Mouse (Mus musculus) embryonic facial prominence, embryonic 13.5 days (tissue): ENCODE data around the gene Acadl. TPM values are rescaled to one million over a fixed set of nuclear protein-coding genes. Genes with fewer than 3 reads are reported as not detected.
A peak's percentile ranks its signal among the peaks of the same experiment; 100 is the strongest.

Experiments
- ATAC-seq: fragments of 200-750 bp; cut with Nextera tagmentation; 2 replicates; pipeline ENCODE4 v1.8.0; 2017; ENCODE audit warnings: low read depth; ENCODE audit not compliant: insufficient number of reproducible peaks, insufficient read depth, low FRiP score, low TSS enrichment
- H3K27ac ChIP-seq: fragments of 300-500 bp; sonication (generic); 2 replicates; pipeline ENCODE4 v1.5.1; 2015; ENCODE audit warnings: moderate library complexity, mild to moderate bottlenecking, inconsistent platforms
- H3K27me3 ChIP-seq: fragments of 300-500 bp; sonication (generic); 2 replicates; pipeline ENCODE4 v1.6.1; 2015; ENCODE audit warnings: mild to moderate bottlenecking, inconsistent platforms
- H3K36me3 ChIP-seq: fragments of 300-500 bp; sonication (generic); 2 replicates; pipeline ENCODE4 v1.6.1; 2015; ENCODE audit warnings: mild to moderate bottlenecking, inconsistent platforms
- H3K4me1 ChIP-seq: fragments of 300-500 bp; sonication (generic); 2 replicates; pipeline ENCODE4 v1.6.1; 2015; ENCODE audit warnings: inconsistent platforms
- H3K4me2 ChIP-seq: fragments of 300-500 bp; sonication (generic); 2 replicates; pipeline ENCODE4 v1.6.1; 2015; ENCODE audit warnings: moderate library complexity, mild to moderate bottlenecking, inconsistent platforms
- H3K4me3 ChIP-seq: fragments of 300-500 bp; sonication (generic); 2 replicates; pipeline ENCODE4 v1.5.1; 2015; ENCODE audit warnings: mild to moderate bottlenecking, inconsistent platforms
- H3K9ac ChIP-seq: fragments of 300-500 bp; sonication (generic); 2 replicates; pipeline ENCODE4 v1.6.1; 2015; ENCODE audit warnings: mild to moderate bottlenecking, inconsistent platforms
- H3K9me3 ChIP-seq: fragments of 300-500 bp; sonication (generic); 2 replicates; pipeline ENCODE4 v1.6.1; 2016; ENCODE audit warnings: inconsistent platforms
- WGBS: fragments of 180-500 bp; shearing (Covaris S2); methylation state at CpG from one replicate; pipeline ENCODE4 v1.1.7; 2015; ENCODE audit warnings: mixed read lengths; 5-methylcytosine and 5-hydroxymethylcytosine counted together
- polyA plus RNA-seq: library from polyadenylated mRNA; unstranded; fragments of >200 nt; fragmentation: Nextera tagmentation; extraction: Ambion mirVana; gene quantifications from 2 replicates; pipeline ENCODE4 v1.2.1, GENCODE M21; 2015

The Acadl gene
- 53.5 and 65.6 TPM in 2 replicates for polyA plus RNA-seq

DNA sequence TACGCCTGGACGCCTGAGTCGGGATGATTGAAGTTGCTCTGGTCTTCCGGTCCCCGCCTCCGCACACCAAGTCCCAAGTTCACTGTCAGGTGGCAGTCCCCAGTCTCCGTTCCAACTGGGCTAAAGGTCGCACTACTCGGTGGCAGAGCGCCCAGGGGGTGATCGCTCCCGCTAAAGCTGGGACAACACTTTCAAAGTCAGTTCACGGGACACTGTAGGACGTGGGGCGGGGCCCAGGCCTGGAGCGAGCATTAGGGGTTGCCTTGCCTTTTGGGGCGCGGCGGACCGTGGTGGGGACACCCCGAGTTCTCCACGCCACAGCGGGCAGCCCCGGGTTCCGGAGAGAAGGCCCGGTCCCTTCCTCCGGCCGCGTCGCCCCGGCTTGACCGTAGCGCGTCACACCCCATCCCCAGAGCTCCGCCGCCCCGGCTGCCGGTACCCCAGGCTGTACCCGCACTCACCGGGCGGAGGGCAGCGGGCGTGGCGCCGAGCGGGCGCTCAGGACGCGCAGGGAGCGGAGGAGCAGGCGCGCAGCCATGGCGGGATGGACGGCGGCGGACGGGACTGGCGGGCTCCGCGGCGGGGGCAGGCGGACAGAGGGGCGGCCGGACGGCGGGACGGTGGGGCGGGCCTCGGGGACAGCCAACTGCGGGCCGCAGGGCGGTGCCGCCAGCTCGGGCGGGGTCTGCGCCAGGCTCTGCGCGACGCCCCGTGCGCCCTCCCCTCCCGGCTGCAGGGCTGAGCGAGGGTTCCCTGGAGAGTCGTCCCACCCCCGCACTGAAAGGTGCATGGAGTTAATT is at the start of gene Acadl:
Acadl (minus strand) TSS at position 566 of the 800 bp plus-strand sequence.
- Histone ChIP-seq H3K9me3 (no peaks in the 10 kb centered on the region), H3K27me3 (no peaks in the 10 kb centered on the region), H3K9ac (peak within 1 kb of the TSS; percentile 86), H3K4me2 (peak within 1 kb of the TSS; percentile 74), H3K4me1 (peaks cover 8% of the 10 kb centered on the region; the same call in 1 of the 2 replicates), H3K36me3 (0 out of 2 replicates have a peak, but pooled peaks cover 4% of the 10 kb centered on the region), H3K27ac (peak within 1 kb of the TSS; percentile 72; the same call in 1 of the 2 replicates), H3K4me3 (peak within 1 kb of the TSS; percentile 85)
- ATAC-seq = peak; percentile 79
- under 1% methylated on average over 80 of the region's 85 CpGs for WGBS

DNA sequence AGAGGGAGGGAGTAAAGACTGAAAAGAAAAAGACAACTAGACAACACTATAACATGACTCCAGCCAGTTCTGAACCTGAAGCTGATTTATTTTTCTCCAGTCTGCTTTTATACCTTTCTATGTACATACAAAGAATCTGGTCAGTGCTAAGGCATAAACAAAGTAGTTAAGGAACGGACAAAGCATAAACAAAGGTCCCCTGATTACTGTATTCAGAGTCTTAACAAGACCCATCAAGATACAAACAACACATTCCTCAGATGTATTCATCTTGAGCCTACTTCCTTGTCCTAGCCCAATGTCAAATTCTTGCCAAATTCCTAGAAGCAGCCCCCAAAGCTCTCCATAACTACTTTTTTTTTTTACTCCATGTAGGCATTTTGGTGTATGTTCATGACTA is 49.2 kb upstream of the Acadl start:
- H3K27me3 ChIP-seq = no peaks in the 10 kb centered on the region
- no peak for ATAC-seq
- no peak overlapping the region for H3K4me2 ChIP-seq
- WGBS = 83% methylated on average over 1 of the region's 1 CpGs
- H3K4me3 ChIP-seq = no peak overlapping the region
- H3K36me3 ChIP-seq = no peaks in the 10 kb centered on the region
- no peak overlapping the region for H3K27ac ChIP-seq
- no peak overlapping the region for H3K9ac ChIP-seq
- H3K4me1 ChIP-seq = no peaks in the 10 kb centered on the region
- H3K9me3 ChIP-seq = no peaks in the 10 kb centered on the region

DNA sequence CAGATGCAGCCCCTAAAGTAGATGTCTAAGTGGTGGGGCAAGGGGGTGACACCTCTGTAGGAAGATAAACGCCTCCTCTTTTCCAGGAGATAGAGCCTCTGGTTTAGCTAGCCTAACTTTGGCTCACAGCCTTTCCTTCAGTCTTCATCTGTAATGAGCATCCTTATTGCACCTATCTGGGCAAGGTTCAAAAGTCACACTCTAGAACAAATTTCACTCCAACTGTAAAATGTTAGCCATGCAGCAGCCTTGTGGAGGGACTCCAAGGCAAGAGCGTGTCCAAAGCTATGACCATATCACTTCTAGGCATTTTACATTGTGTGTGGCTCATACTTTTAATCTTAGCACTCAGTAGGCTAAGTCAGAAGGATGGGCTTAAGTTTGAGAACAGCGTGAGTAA is 39.5 kb upstream of the Acadl start:
- Histone ChIP-seq H3K4me1 (no peaks in the 10 kb centered on the region), H3K4me3 (no peak overlapping the region), H3K4me2 (no peak overlapping the region), H3K27me3 (no peaks in the 10 kb centered on the region), H3K9ac (no peak overlapping the region), H3K36me3 (no peaks in the 10 kb centered on the region), H3K9me3 (no peaks in the 10 kb centered on the region), H3K27ac (no peak overlapping the region)
- 84% methylated on average over 3 of the region's 3 CpGs for WGBS
- no peak for ATAC-seq

DNA sequence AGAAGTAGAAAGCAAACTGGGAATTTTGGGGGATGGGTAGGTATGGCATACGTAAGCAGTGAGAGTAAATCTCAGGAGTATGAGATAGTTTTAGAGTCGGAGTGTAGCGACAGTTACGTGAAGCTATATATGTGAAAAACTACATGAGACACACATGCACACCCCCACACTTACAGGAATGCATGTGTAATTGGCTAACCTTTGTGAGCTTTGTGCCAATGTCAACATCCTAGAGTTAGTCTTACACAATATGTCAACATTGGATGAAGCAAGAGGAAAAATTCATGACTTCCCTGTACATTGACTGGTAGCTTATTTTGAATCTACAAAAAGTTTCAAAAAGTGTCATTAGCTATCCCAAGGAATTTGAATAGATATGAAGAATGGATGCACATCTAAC is 37.9 kb upstream of the Acadl start:
- 88% methylated on average over 4 of the region's 4 CpGs for whole genome bisulfite sequencing
- no peak for ATAC-seq
- peaks cover 5% of the 10 kb centered on the region for H3K4me1 ChIP-seq
- H3K27ac ChIP-seq = no peak overlapping the region
- H3K4me2 ChIP-seq = no peak overlapping the region
- no peak overlapping the region for H3K4me3 ChIP-seq
- H3K9ac ChIP-seq = no peak overlapping the region
- H3K27me3 ChIP-seq = no peaks in the 10 kb centered on the region
- no peaks in the 10 kb centered on the region for H3K36me3 ChIP-seq
- H3K9me3 ChIP-seq = no peaks in the 10 kb centered on the region

DNA sequence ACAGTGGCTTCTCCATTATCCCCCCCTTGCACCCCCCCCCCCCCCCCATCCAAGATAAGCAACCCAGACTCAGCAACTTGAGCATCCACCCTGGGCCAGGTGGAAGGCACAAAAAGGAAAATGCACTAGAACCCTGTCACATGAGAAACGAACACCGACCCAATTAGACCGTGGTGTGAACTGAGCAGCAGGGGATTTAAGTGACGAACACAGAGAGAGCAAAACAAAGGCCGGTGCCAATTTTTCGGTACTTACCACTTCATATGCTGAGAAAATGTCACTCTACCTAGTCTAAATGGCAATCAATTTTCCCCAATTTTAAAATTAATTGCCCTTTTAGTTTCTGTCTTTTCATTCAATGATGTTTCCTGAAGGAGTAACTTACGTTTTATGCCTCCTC is 35.2 kb upstream of the Acadl start:
- 70% methylated on average over 7 of the region's 7 CpGs for WGBS
- no peaks in the 10 kb centered on the region for H3K36me3 ChIP-seq
- H3K27ac ChIP-seq = no peak overlapping the region
- H3K9ac ChIP-seq = no peak overlapping the region
- H3K9me3 ChIP-seq = no peaks in the 10 kb centered on the region
- peaks cover 5% of the 10 kb centered on the region for H3K4me1 ChIP-seq
- H3K4me3 ChIP-seq = no peak overlapping the region
- H3K4me2 ChIP-seq = no peak overlapping the region
- ATAC-seq = no peak
- no peaks in the 10 kb centered on the region for H3K27me3 ChIP-seq

DNA sequence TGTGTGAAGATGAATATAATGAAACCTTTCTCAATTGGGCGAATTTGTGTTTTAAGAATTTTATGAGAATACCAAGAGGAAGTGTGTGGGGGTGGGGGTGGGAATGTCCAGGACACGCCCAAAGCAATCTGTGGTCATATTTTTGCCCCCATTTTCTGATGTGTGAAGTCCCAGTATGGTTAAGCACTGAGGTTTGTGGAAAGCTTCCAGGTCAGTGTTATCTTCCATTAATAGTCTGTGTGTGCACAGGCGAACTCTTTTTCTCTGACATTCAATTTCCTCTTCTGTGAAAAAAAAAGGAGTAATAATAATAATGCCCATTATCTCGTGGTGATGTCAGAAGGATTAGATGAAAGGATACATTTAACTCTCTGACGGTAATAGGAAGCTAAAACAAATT is 33.5 kb upstream of the Acadl start:
- Histone ChIP-seq H3K9ac (peak overlapping the region; percentile 58; the same call in 1 of the 2 replicates), H3K27ac (no peak overlapping the region), H3K36me3 (no peaks in the 10 kb centered on the region), H3K9me3 (no peaks in the 10 kb centered on the region), H3K4me3 (peak overlapping the region; percentile 18; the same call in 1 of the 2 replicates), H3K4me1 (peaks cover 5% of the 10 kb centered on the region), H3K27me3 (no peaks in the 10 kb centered on the region), H3K4me2 (peak overlapping the region; percentile 44)
- WGBS = 45% methylated on average over 5 of the region's 5 CpGs
- ATAC-seq = no peak

DNA sequence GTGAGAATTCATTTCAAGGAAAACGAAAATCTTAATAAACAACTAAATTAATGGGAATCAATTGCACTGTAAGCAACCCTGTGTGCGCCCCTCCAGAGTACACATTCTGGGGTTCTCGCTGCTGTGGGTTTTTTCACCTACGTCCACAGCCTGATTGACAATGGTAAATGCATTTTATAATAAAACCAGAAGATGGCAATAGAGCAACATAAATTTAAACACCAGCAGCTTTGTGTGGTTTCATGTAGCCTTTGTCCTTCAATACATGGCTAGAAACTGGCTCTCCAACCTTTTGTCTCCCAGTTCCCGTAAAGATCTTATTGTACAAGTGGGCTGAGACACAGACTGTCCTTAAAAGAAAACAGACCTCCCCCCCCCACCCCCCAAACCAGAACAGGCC is 33.0 kb upstream of the Acadl start:
- H3K4me1 ChIP-seq = peaks cover 5% of the 10 kb centered on the region
- peak overlapping the region; percentile 44 for H3K4me2 ChIP-seq
- H3K36me3 ChIP-seq = no peaks in the 10 kb centered on the region
- H3K27me3 ChIP-seq = no peaks in the 10 kb centered on the region
- H3K4me3 ChIP-seq = peak overlapping the region; percentile 18; the same call in 1 of the 2 replicates
- 0 out of 2 replicates have a peak, but pooled peaks have one; percentile 37 for ATAC-seq
- 32% methylated on average over 5 of the region's 5 CpGs for WGBS
- H3K27ac ChIP-seq = no peak overlapping the region
- no peaks in the 10 kb centered on the region for H3K9me3 ChIP-seq
- H3K9ac ChIP-seq = peak overlapping the region; percentile 58; the same call in 1 of the 2 replicates

DNA sequence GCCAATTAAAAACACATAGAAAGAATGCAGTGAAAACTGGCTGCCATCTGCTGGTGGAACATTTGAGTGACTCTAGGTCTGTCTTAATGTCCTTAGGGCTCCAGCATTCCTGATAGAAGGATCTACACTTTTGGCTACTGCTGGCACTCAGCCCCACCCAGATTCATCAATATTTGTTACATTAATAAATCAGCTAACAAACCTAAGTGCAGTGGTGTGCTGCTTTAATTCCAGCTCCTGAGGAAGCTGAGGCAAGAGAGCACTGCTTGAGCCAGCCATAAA is 32.7 kb upstream of the Acadl start:
- H3K4me2 ChIP-seq = peak overlapping the region; percentile 44
- ATAC-seq = peak; percentile 64; the same call in 1 of the 2 replicates
- H3K36me3 ChIP-seq = no peaks in the 10 kb centered on the region
- no peaks in the 10 kb centered on the region for H3K27me3 ChIP-seq
- peaks cover 5% of the 10 kb centered on the region for H3K4me1 ChIP-seq
- H3K9ac ChIP-seq = 0 out of 2 replicates have a peak overlapping the region, but pooled peaks have one; percentile 58
- H3K9me3 ChIP-seq = no peaks in the 10 kb centered on the region
- H3K4me3 ChIP-seq = no peak overlapping the region
- H3K27ac ChIP-seq = no peak overlapping the region

DNA sequence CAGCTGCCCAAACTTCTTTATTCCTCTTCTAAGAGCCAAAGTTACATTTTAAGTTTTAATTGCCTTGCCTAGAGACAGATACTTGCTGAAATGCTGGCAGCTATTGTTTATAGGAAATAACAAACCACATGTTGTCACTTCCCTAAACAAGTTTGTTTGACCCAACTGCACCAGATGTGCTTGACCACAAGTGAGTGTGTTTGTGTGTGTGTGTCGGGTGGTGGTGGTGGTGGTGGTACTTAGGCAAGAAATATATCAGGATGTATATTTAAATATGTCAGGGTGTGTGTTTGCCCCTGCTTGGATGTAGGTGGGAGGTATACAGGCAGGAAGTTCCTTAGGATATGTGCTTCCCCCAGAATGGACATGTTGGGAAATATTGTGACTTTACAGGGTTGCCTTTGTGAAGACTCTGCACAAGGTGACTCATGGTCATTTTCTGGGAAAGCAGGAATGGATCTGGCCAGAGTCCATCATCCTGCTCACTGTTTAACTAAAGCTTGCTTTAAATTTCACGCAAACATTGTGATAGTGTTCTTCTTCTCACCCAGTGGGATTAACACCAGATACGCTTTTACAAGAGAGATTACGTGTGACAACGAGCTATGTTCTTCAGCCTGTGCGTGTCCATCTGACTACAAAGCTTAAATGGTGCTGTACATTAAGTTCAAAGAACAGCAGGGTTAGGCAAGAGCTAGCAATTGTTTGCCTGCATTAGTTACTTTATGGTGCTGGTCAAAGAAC is 32.2 kb upstream of the Acadl start:
- no peak overlapping the region for H3K9ac ChIP-seq
- H3K36me3 ChIP-seq = no peaks in the 10 kb centered on the region
- no peak overlapping the region for H3K4me2 ChIP-seq
- no peak overlapping the region for H3K27ac ChIP-seq
- no peaks in the 10 kb centered on the region for H3K9me3 ChIP-seq
- ATAC-seq = no peak
- 74% methylated on average over 6 of the region's 6 CpGs for WGBS
- no peak overlapping the region for H3K4me3 ChIP-seq
- peaks cover 5% of the 10 kb centered on the region for H3K4me1 ChIP-seq
- no peaks in the 10 kb centered on the region for H3K27me3 ChIP-seq

DNA sequence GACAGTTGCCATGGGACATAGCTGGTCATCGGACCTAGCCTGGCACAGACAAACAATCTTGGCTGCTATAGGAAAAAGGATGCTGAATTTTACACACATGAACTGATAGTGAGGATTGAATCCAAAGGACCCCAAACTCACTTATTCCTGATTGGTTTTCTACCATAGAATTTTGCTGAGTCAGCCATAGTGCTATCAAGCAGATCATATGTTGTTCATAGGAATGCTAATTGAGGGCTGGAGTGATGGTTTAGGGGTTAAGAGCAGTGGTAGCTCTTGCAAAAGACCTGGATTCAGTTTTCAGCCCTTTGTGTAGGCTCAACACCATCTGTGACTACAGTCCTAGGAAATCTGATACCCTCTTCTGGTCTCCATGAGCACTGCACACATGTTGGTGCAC is 24.1 kb upstream of the Acadl start:
- Histone ChIP-seq H3K9me3 (no peaks in the 10 kb centered on the region), H3K27ac (no peak overlapping the region), H3K4me3 (no peak overlapping the region), H3K4me1 (no peaks in the 10 kb centered on the region), H3K4me2 (no peak overlapping the region), H3K27me3 (no peaks in the 10 kb centered on the region), H3K36me3 (no peaks in the 10 kb centered on the region), H3K9ac (no peak overlapping the region)
- no peak for ATAC-seq
- 97% methylated on average over 1 of the region's 1 CpGs for WGBS

DNA sequence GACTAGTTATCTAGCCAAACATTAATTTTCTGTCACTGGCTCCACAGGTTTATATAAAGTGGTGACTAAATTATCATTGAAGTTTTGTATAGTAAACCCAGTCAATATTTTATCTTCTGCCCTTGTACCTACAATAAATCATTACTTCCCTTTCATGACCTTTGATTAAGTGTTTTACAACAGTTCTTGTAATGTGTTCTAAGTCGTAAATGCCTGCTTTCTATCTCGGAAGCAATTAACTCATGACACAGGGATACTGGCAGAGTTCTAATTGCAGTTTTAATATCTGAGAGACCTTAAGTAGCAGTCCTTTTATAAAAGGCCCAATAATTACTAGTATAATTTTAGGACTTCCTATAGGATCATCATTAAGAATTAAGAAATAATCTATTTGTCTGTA is 17.1 kb upstream of the Acadl start:
- Histone ChIP-seq H3K9ac (no peak overlapping the region), H3K4me2 (no peak overlapping the region), H3K27ac (no peak overlapping the region), H3K9me3 (0 out of 2 replicates have a peak, but pooled peaks cover 3% of the 10 kb centered on the region), H3K36me3 (no peaks in the 10 kb centered on the region), H3K27me3 (no peaks in the 10 kb centered on the region), H3K4me3 (no peak overlapping the region), H3K4me1 (no peaks in the 10 kb centered on the region)
- WGBS = 92% methylated on average over 2 of the region's 2 CpGs
- no peak for ATAC-seq

DNA sequence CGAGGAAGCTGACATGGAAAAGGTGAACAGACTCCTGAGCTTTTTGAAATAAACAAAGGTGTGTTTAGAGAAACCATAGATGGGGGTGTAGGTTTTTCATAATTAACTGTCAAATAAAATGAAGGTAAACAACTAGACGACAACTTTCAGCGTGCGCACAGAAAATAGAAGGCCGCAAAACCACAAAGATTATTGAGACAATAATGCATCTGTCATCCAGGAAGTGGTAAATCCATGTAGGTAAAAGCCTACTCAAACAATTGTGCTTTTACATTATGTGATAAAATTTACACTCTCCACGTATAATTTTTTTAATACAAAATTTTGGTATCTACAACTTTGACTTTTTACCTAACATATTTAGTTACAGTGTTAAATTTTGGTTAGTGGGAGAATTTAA is 11.7 kb upstream of the Acadl start:
- H3K9me3 ChIP-seq = 0 out of 2 replicates have a peak, but pooled peaks cover 3% of the 10 kb centered on the region
- H3K36me3 ChIP-seq = no peaks in the 10 kb centered on the region
- H3K4me3 ChIP-seq = no peak overlapping the region
- H3K4me1 ChIP-seq = 0 out of 2 replicates have a peak, but pooled peaks cover 3% of the 10 kb centered on the region
- no peaks in the 10 kb centered on the region for H3K27me3 ChIP-seq
- H3K9ac ChIP-seq = no peak overlapping the region
- no peak for ATAC-seq
- H3K27ac ChIP-seq = no peak overlapping the region
- WGBS = 87% methylated on average over 6 of the region's 6 CpGs
- H3K4me2 ChIP-seq = no peak overlapping the region
